Mouse (Mus musculus): ENCODE measurements around the gene Cyth2. TPM values are rescaled to one million over a fixed set of nuclear protein-coding genes. Genes with fewer than 3 reads are reported as not detected.
A peak's percentile ranks its signal among the peaks of the same experiment; 100 is the strongest.

Gene Cyth2
- polyA plus RNA-seq, 1 experiment from 2014 or later = 327 TPM

GRCm38 (mm10) chr7:45833924-45834323 is 19.5 kb upstream of the Cyth2 start:
- Histone ChIP-seq H3K27ac (ENCODE audit: low read length) (no peak overlapping the region), H3K36me3 (ENCODE audit: control insufficient read depth, insufficient read depth) (no peaks in the 10 kb centered on the region), H3K9ac (replicated peaks; ENCODE audit: low read depth, low read length) (peak overlapping the region; percentile 24), H3K4me3 (replicated peaks; ENCODE audit: low read length) (peak overlapping the region; percentile 33), H3K9me3 (ENCODE audit: control insufficient read depth, low read length) (no peaks in the 10 kb centered on the region), H3K4me1 (replicated peaks; ENCODE audit: control insufficient read depth, insufficient read depth, low read length) (peaks cover 24% of the 10 kb centered on the region), H3K27me3 (replicated peaks; ENCODE audit: control insufficient read depth, insufficient read depth, low read length) (peaks cover 52% of the 10 kb centered on the region), H3K4me2 (ENCODE audit: low read length) (peak overlapping the region; percentile 33)
- WGBS = 2% methylated on average over 29 of the region's 31 CpGs
- no peak for ATAC-seq

DNA sequence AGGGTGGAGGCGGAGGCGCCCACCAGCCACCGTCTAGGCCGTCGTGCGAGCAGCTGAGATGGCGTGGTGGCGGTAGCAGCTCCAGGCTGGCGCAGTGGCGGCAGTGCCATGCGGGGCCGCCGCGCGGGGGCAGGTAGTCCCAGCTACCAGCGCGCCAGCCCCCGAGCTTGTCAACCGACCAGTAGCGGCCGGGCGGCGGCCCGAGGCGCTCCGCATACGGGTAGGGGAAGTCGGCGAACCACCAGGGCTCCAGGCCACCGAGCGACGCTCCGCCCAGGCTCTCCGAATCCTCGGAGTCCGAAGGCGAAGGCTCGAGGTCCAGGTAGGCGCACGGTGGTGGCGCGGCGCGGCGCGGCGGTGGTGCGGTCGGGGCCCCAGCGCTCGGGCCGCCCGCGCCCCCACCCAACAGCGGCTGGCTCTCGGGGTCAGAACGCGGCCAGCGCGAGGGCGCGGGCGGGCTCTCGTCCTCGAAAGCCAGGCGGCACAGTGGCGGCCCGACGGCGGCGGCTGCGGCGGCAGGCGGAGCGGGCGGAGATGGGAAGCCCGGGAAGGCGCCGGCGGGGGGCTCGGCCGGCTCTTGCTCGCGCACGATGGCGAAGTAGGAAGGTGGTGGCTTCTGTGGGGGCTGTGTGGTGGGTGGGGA is 18.9 kb upstream of the Cyth2 start:
- H3K9ac ChIP-seq (replicated peaks; ENCODE audit: low read depth, low read length) = peak overlapping the region; percentile 24; the same call in 1 of the 2 replicates
- under 1% methylated on average over 73 of the region's 86 CpGs for WGBS

DNA sequence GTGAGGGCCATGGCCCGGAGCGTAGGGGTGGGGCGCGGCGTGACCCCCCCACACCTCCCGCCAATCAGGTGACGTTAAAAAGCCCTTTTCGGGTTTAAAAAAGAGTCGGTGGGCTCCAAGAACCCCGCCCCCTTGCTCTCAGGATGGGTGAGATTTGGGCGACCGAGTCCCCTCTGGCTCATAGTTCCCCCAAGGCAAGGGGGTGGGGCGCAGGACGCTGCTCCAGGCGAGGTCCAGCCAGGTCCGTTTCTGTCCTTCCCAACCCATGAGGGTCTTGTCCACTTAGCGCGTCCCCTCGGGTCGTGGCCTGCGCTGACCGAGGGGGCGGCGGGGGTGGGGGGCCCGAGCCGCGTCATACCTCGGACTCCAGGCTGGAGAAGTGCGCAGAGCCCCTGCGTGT is 18.0 kb upstream of the Cyth2 start:
- Histone ChIP-seq H3K4me3 (replicated peaks; ENCODE audit: low read length) (peak overlapping the region; percentile 33), H3K27me3 (replicated peaks; ENCODE audit: control insufficient read depth, insufficient read depth, low read length) (peaks cover 52% of the 10 kb centered on the region), H3K36me3 (ENCODE audit: control insufficient read depth, insufficient read depth) (no peaks in the 10 kb centered on the region), H3K9ac (replicated peaks; ENCODE audit: low read depth, low read length) (no peak overlapping the region), H3K27ac (ENCODE audit: low read length) (no peak overlapping the region), H3K4me1 (replicated peaks; ENCODE audit: control insufficient read depth, insufficient read depth, low read length) (peaks cover 24% of the 10 kb centered on the region), H3K4me2 (ENCODE audit: low read length) (peak overlapping the region; percentile 33), H3K9me3 (ENCODE audit: control insufficient read depth, low read length) (no peaks in the 10 kb centered on the region)
- 8% methylated on average over 30 of the region's 30 CpGs for WGBS
- no peak for ATAC-seq

More for the DNA sequence above, 18.9 kb upstream of the Cyth2 start:
- Histone ChIP-seq H3K27me3 (replicated peaks; ENCODE audit: control insufficient read depth, insufficient read depth, low read length) (peaks cover 52% of the 10 kb centered on the region), H3K27ac (ENCODE audit: low read length) (no peak overlapping the region), H3K9me3 (ENCODE audit: control insufficient read depth, low read length) (no peaks in the 10 kb centered on the region), H3K36me3 (ENCODE audit: control insufficient read depth, insufficient read depth) (no peaks in the 10 kb centered on the region), H3K4me2 (ENCODE audit: low read length) (peak overlapping the region; percentile 33), H3K4me3 (replicated peaks; ENCODE audit: low read length) (peak overlapping the region; percentile 33), H3K4me1 (replicated peaks; ENCODE audit: control insufficient read depth, insufficient read depth, low read length) (peaks cover 24% of the 10 kb centered on the region)
- ATAC-seq = no peak

GRCm38 (mm10) chr7:45831128-45831525 is 16.7 kb upstream of the Cyth2 start:
- Histone ChIP-seq H3K4me1 (replicated peaks; ENCODE audit: control insufficient read depth, insufficient read depth, low read length) (peaks cover 24% of the 10 kb centered on the region), H3K4me3 (replicated peaks; ENCODE audit: low read length) (peak overlapping the region; percentile 70), H3K27ac (ENCODE audit: low read length) (no peak overlapping the region; the same call in 1 of the 2 replicates), H3K4me2 (ENCODE audit: low read length) (peak overlapping the region; percentile 63), H3K36me3 (ENCODE audit: control insufficient read depth, insufficient read depth) (peaks cover 6% of the 10 kb centered on the region), H3K9ac (replicated peaks; ENCODE audit: low read depth, low read length) (no peak overlapping the region; the same call in 1 of the 2 replicates), H3K27me3 (replicated peaks; ENCODE audit: control insufficient read depth, insufficient read depth, low read length) (peaks cover 46% of the 10 kb centered on the region), H3K9me3 (ENCODE audit: control insufficient read depth, low read length) (no peaks in the 10 kb centered on the region)
- ATAC-seq = peak; percentile 10
- 19% methylated on average over 5 of the region's 5 CpGs for WGBS

GRCm38 (mm10) chr7:45830427-45831127 is 16.2 kb upstream of the Cyth2 start, which contains the start of gene Grwd1:
TSS of gene Grwd1 (minus strand) at chr7:45830944.
- Histone ChIP-seq H3K4me3 (replicated peaks; ENCODE audit: low read length) (peak within 1 kb of the TSS; percentile 70), H3K4me2 (ENCODE audit: low read length) (peak within 1 kb of the TSS; percentile 63), H3K9ac (replicated peaks; ENCODE audit: low read depth, low read length) (peak within 1 kb of the TSS; percentile 58), H3K36me3 (ENCODE audit: control insufficient read depth, insufficient read depth) (peaks cover 9% of the 10 kb centered on the region), H3K27me3 (replicated peaks; ENCODE audit: control insufficient read depth, insufficient read depth, low read length) (peaks cover 42% of the 10 kb centered on the region), H3K9me3 (ENCODE audit: control insufficient read depth, low read length) (no peaks in the 10 kb centered on the region), H3K4me1 (replicated peaks; ENCODE audit: control insufficient read depth, insufficient read depth, low read length) (peaks cover 24% of the 10 kb centered on the region), H3K27ac (ENCODE audit: low read length) (peak within 1 kb of the TSS; percentile 88)
- under 1% methylated on average over 35 of the region's 35 CpGs for WGBS
- ATAC-seq = peak; percentile 93

DNA sequence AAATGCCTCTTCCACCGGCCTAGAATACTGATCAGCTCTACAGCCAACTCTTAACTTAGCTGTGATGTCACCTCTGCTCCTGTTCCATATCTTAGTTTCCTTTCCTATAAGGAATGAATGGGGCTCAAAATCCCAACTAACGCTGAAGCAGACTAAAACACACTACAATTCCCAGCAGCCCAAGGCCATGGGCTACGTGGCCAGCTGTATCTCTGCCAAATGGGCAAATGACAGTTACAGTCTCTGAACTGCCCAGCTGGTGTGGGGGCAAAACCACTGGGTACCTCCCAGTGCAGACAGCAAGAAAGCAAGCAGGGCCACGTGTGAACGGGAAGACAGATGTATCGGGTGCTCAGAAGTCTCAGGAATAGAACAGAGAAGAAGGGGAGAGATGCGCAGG is 12.2 kb upstream of the Cyth2 start:
- ATAC-seq = no peak
- 88% methylated on average over 7 of the region's 7 CpGs for WGBS
- no peak overlapping the region for H3K9ac ChIP-seq (replicated peaks; ENCODE audit: low read depth, low read length)
- H3K4me3 ChIP-seq (replicated peaks; ENCODE audit: low read length) = no peak overlapping the region
- peaks cover 16% of the 10 kb centered on the region for H3K36me3 ChIP-seq (ENCODE audit: control insufficient read depth, insufficient read depth)
- H3K27me3 ChIP-seq (replicated peaks; ENCODE audit: control insufficient read depth, insufficient read depth, low read length) = peaks cover 2% of the 10 kb centered on the region
- H3K4me2 ChIP-seq (ENCODE audit: low read length) = no peak overlapping the region
- H3K4me1 ChIP-seq (replicated peaks; ENCODE audit: control insufficient read depth, insufficient read depth, low read length) = peaks cover 11% of the 10 kb centered on the region
- no peak overlapping the region for H3K27ac ChIP-seq (ENCODE audit: low read length)
- H3K9me3 ChIP-seq (ENCODE audit: control insufficient read depth, low read length) = no peaks in the 10 kb centered on the region

- Histone ChIP-seq H3K9ac (replicated peaks; ENCODE audit: low read depth, low read length) (no peak within 1 kb of the TSS), H3K4me1 (replicated peaks; ENCODE audit: control insufficient read depth, insufficient read depth, low read length) (peaks cover 2% of the 10 kb centered on the region), H3K4me2 (ENCODE audit: low read length) (no peak within 1 kb of the TSS), H3K9me3 (ENCODE audit: control insufficient read depth, low read length) (no peaks in the 10 kb centered on the region), H3K4me3 (replicated peaks; ENCODE audit: low read length) (no peak within 1 kb of the TSS), H3K36me3 (ENCODE audit: control insufficient read depth, insufficient read depth) (peaks cover 16% of the 10 kb centered on the region), H3K27me3 (replicated peaks; ENCODE audit: control insufficient read depth, insufficient read depth, low read length) (no peaks in the 10 kb centered on the region), H3K27ac (ENCODE audit: low read length) (no peak within 1 kb of the TSS)
- no peak for ATAC-seq
- WGBS = 68% methylated on average over 7 of the region's 7 CpGs
These were observed 10.2 kb upstream of the Cyth2 start, which contains the start of gene Kcnj14 for GRCm38 (mm10) chr7:45824598-45824997. TSS of gene Kcnj14 (minus strand) at chr7:45824782.

GRCm38 (mm10) chr7:45820913-45821312 is 6.5 kb upstream of the Cyth2 start:
- no peaks in the 10 kb centered on the region for H3K27me3 ChIP-seq (replicated peaks; ENCODE audit: control insufficient read depth, insufficient read depth, low read length)
- no peaks in the 10 kb centered on the region for H3K9me3 ChIP-seq (ENCODE audit: control insufficient read depth, low read length)
- ATAC-seq = no peak
- H3K27ac ChIP-seq (ENCODE audit: low read length) = no peak overlapping the region
- H3K4me2 ChIP-seq (ENCODE audit: low read length) = no peak overlapping the region
- H3K4me3 ChIP-seq (replicated peaks; ENCODE audit: low read length) = no peak overlapping the region
- H3K4me1 ChIP-seq (replicated peaks; ENCODE audit: control insufficient read depth, insufficient read depth, low read length) = no peaks in the 10 kb centered on the region
- H3K9ac ChIP-seq (replicated peaks; ENCODE audit: low read depth, low read length) = no peak overlapping the region
- H3K36me3 ChIP-seq (ENCODE audit: control insufficient read depth, insufficient read depth) = peaks cover 10% of the 10 kb centered on the region

DNA sequence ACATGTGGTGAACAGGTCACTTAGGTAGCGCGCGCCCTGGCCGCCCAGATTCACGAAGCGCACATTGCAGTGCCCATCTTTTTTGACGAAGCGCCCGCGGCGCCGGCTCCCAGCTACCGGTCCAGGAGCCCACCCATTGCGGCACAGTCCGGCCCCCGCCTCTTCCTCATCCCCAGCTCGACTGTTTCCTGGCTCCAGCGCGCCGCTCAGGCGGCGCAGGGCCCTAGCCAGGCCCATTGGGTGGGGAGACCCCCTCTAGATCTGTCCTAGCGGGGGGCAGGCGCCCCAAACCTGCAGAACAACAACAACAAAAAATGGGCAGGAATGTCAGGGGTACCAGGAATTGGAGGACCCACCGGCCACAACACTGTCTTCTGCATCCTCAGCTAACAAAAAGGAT is 5.5 kb upstream of the Cyth2 start:
- Histone ChIP-seq H3K27me3 (replicated peaks; ENCODE audit: control insufficient read depth, insufficient read depth, low read length) (no peaks in the 10 kb centered on the region), H3K9ac (replicated peaks; ENCODE audit: low read depth, low read length) (no peak overlapping the region), H3K9me3 (ENCODE audit: control insufficient read depth, low read length) (no peaks in the 10 kb centered on the region), H3K4me1 (replicated peaks; ENCODE audit: control insufficient read depth, insufficient read depth, low read length) (peaks cover 10% of the 10 kb centered on the region), H3K36me3 (ENCODE audit: control insufficient read depth, insufficient read depth) (0 out of 2 replicates have a peak, but pooled peaks cover 2% of the 10 kb centered on the region), H3K4me2 (ENCODE audit: low read length) (no peak overlapping the region), H3K4me3 (replicated peaks; ENCODE audit: low read length) (no peak overlapping the region), H3K27ac (ENCODE audit: low read length) (no peak overlapping the region)
- 11% methylated on average over 25 of the region's 25 CpGs for WGBS
- no peak for ATAC-seq
